Mouse (Mus musculus) gastrocnemius, postnatal 25 days (tissue): ENCODE data around the gene Akr1c20. TPM values are rescaled to one million over a fixed set of nuclear protein-coding genes. Genes with fewer than 3 reads are reported as not detected.

Source experiments
- DNase-seq: peaks from one replicate; pipeline ENCODE4 v3.0.0; 2022
- long read RNA-seq, 2 experiments: library from polyadenylated mRNA; stranded (forward); transcript quantifications; one replicate each; pipeline ENCODE4 v2.0.0; 2021
- total RNA-seq, 2 experiments: library from RNA; stranded (reverse); gene quantifications; 1 replicate in 1 of 2; 2 replicates in 1 of 2; pipeline ENCODE4 v1.2.3; 2021

Akr1c20 gene
- not detected for total RNA-seq
- long read RNA-seq, experiment 1: 0 reads
- long read RNA-seq, experiment 2: 0 reads

GRCm38 (mm10) chr13:4523201-4523838, at the start of gene Akr1c20:
TSS of gene Akr1c20 (minus strand) at chr13:4523345.
- DNase-seq: no peak

- DNase-seq: no peak
Observed at GRCm38 (mm10) chr13:4565996-4566395, 42.9 kb upstream of the Akr1c20 start.

GRCm38 (mm10) chr13:4560500-4560899, 37.4 kb upstream of the Akr1c20 start:
- no peak for DNase-seq

- no peak for DNase-seq
Observed at GRCm38 (mm10) chr13:4559143-4559542, 36.0 kb upstream of the Akr1c20 start.

- DNase-seq: no peak
Observed at GRCm38 (mm10) chr13:4514811-4515210, 8.3 kb downstream of the Akr1c20 start.

DNA sequence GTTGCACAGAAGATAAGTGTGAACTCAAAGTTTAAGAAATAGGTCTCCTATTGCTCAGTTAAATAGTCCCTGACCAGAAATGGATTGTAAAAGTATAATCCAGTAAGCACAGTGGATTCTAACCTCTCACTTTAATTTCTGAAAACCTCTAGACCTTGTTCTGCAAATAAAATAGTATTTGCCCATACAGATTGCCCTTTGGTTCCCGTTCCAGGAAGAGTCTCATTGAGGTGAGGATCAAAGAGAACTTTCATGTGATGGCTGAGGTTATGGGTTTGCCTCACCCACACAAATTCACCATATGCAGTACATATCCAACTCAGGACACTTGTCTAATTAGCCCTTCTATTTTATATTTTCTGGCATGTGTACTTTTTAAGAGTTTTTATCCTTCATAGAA, 55.2 kb downstream of the Akr1c20 start:
- no peak for DNase-seq

DNA sequence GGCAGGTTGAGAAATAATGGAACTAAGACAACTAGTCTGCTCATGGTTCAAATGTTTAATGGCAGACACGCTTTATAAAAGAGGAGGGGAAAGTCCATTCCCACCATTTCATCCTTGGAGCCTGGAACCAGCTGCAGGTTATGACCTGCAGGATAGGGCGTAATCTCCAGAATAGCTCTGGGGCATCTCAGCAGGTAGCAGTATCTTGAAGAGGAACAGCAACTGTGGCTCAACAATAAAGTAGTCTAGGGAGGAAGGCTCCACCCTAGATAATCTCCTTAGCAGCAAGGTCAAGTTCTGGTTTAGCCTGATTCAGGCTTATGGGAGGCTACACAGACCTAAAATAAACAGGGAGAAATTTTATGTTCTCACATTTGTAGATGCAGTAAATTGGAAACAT, 57.5 kb downstream of the Akr1c20 start:
- no peak for DNase-seq

Other genes with a start within 250 kb of the Akr1c20 start
- gene Akr1c12, start 243.9 kb downstream of the Akr1c20 start, total RNA-seq: not detected
- gene Akr1c6, start 89.0 kb downstream of the Akr1c20 start, total RNA-seq: not detected
- not detected for gene Akr1c21, start 50.7 kb upstream of the Akr1c20 start, total RNA-seq
- gene Akr1e1, start 85.8 kb upstream of the Akr1c20 start, total RNA-seq: 10 to 100 TPM; 13.9 to 14.2 TPM